In the genomic region with DNA sequence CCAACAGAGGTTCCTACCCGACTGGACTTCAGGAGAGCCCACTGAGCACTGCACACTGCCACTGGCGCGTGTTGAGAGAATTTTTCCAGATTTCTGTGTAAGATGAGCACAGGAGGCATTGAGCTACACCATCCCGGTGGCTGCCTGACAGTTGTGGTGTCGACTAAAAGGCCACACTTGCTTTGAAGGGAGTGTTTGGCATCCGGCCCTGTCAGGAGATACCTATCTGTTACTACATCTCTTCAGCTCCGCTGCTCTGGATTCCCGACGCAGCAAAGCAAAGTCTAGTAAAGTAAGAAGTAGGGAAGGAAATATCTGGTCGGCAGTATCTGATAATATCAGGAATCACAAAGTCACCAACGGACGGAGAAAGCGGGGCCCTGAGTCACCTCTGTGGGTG, we compare ENCODE assay signal across 21 mouse cellular contexts. TPM values are rescaled to one million over a fixed set of nuclear protein-coding genes. Genes with fewer than 3 reads are reported as not detected.
"Had no signal": no experiment of that assay in that cellular context is flagged by ENCODE, and none has a peak within 500 bp of the region (broad histone marks: within the 10 kb centered on the region; RNA-seq: fewer than 3 reads in every experiment).

No protein-coding gene starts in this region.

- H3K9ac ChIP-seq: liver, embryonic 15.5 days; liver, postnatal 0 days; lung, embryonic 15.5 days; midbrain, embryonic 13.5 days; midbrain, embryonic 15.5 days; neural tube, embryonic 13.5 days; neural tube, embryonic 15.5 days had no signal

- H3K27ac ChIP-seq: liver, embryonic 15.5 days; lung, embryonic 15.5 days; macrophage; midbrain, embryonic 13.5 days; midbrain, embryonic 15.5 days; neural tube, embryonic 13.5 days; neural tube, embryonic 15.5 days had no signal

- DNase-seq: liver, postnatal 0 days; lung, adult 2 months; lung, postnatal 14 days; lung, postnatal 36 days; retina, postnatal 1 day; right cerebral cortex, adult 18-20 months; right cerebral cortex, postnatal 25 days; right cerebral cortex, postnatal 4 days; spleen, adult 18-20 months; thymus, adult 2 months; thymus, postnatal 14 days had no signal

- H3K9me3 ChIP-seq: liver, embryonic 15.5 days; lung, embryonic 15.5 days; megakaryocyte, embryonic 14.5 days; midbrain, embryonic 13.5 days; midbrain, embryonic 15.5 days; neural tube, embryonic 13.5 days; neural tube, embryonic 15.5 days had no signal

- H3K4me3 ChIP-seq: liver, embryonic 15.5 days; lung, embryonic 15.5 days; megakaryocyte, embryonic 14.5 days; midbrain, embryonic 13.5 days; midbrain, embryonic 15.5 days; neural tube, embryonic 13.5 days; neural tube, embryonic 15.5 days had no signal

- H3K27me3 ChIP-seq: liver, embryonic 15.5 days; lung, embryonic 15.5 days; megakaryocyte, embryonic 14.5 days; midbrain, embryonic 13.5 days; midbrain, embryonic 15.5 days; neural tube, embryonic 13.5 days; neural tube, embryonic 15.5 days had no signal

RNA-seq across cellular contexts. Expression of gene Ak7, which starts 16.3 kb away (rescaled TPM):
- total RNA-seq: megakaryocyte progenitor cell, adult 5-6 weeks; monocyte, adult 5-6 weeks had no signal
- polyA plus RNA-seq: macrophage had no signal
